In the genomic region with DNA sequence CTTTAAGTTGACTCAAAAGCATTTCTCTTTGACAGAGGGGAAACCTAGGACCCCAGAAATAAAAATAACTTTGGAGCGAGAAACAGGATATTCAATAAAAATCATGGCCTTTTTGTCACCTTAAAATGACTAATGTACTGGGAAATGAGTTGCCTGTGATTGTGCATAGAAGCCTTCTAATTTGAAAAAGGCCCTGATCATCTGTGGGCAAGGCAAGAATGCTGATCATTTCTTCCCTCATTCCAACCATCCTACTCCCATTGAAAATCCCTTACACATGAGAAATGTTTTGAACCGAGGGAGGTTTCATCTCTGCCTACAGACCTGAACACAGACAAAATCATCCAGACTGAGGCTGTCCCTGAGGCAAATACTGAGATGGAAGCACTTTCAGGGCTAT, we compare ENCODE assay signal across 26 mouse cellular contexts.
"Had no signal": no experiment of that assay in that cellular context is flagged by ENCODE, and none has a peak within 500 bp of the region (broad histone marks: within the 10 kb centered on the region; RNA-seq: fewer than 3 reads in every experiment).

No protein-coding gene starts in this region.

- H3K4me3 ChIP-seq: embryonic facial prominence, embryonic 10.5 days; embryonic facial prominence, embryonic 12.5 days; embryonic facial prominence, embryonic 13.5 days; embryonic facial prominence, embryonic 15.5 days; erythroblast, embryonic 14.5 days; forebrain, embryonic 10.5 days; forebrain, embryonic 12.5 days; forebrain, embryonic 13.5 days; forebrain, embryonic 15.5 days; gastrocnemius, adult 2 months; heart, adult 2 months; heart, embryonic 10.5 days had no signal

- H3K27ac ChIP-seq: embryonic facial prominence, embryonic 10.5 days; embryonic facial prominence, embryonic 12.5 days; embryonic facial prominence, embryonic 13.5 days; embryonic facial prominence, embryonic 15.5 days; forebrain, embryonic 10.5 days; forebrain, embryonic 12.5 days; forebrain, embryonic 13.5 days; forebrain, embryonic 15.5 days; heart, adult 2 months; heart, embryonic 10.5 days had no signal

- H3K4me1 ChIP-seq: embryonic facial prominence, embryonic 12.5 days; heart, embryonic 10.5 days had no signal

- DNase-seq: cerebellum, adult 9-10 months; cerebellum, adult 9-11 months; cerebellum, postnatal 10 days; cerebellum, postnatal 14 days; cerebellum, postnatal 25 days; cerebellum, postnatal 36 days; embryo, embryonic 11 days; forebrain, postnatal 0 days; gastrocnemius, adult 2 months; gastrocnemius, postnatal 10 days; gastrocnemius, postnatal 14 days; gastrocnemius, postnatal 25 days; gastrocnemius, postnatal 36 days; heart, adult 11 months; heart, adult 18-20 months; heart, adult 2 months had no signal
